Mouse (Mus musculus): ENCODE measurements around the gene Cntnap2. TPM values are rescaled to one million over a fixed set of nuclear protein-coding genes. Genes with fewer than 3 reads are reported as not detected.

Gene Cntnap2
- polyA plus RNA-seq, 1 experiment from 2014 or later = 0.79 TPM

GRCm38 (mm10) chr6:47315454-47315853, 2256.3 kb downstream of the Cntnap2 start:
- no peaks in the 10 kb centered on the region for H3K9me3 ChIP-seq (replicated peaks; ENCODE audit: control insufficient read depth, low read length)
- ATAC-seq (replicated peaks; ENCODE audit: insufficient number of reproducible peaks, low FRiP score, low TSS enrichment) = no peak
- no peaks in the 10 kb centered on the region for H3K27me3 ChIP-seq (ENCODE audit: control insufficient read depth, insufficient read depth, low read length)
- no peak overlapping the region for H3K27ac ChIP-seq (ENCODE audit: low read depth, low read length)
- no peak overlapping the region for H3K9ac ChIP-seq (ENCODE audit: low read depth, low read length)
- H3K4me2 ChIP-seq = no peak overlapping the region
- H3K4me1 ChIP-seq (ENCODE audit: control insufficient read depth, insufficient read depth, low read length) = 0 out of 2 replicates have a peak, but pooled peaks cover 5% of the 10 kb centered on the region
- 70% methylated on average over 2 of the region's 2 CpGs for WGBS (ENCODE audit: insufficient replicate concordance)
- H3K4me3 ChIP-seq (ENCODE audit: low read depth, low read length) = no peak overlapping the region
- H3K36me3 ChIP-seq (ENCODE audit: control insufficient read depth, insufficient read depth, low read length) = no peaks in the 10 kb centered on the region

- no peak for ATAC-seq (replicated peaks; ENCODE audit: insufficient number of reproducible peaks, low FRiP score, low TSS enrichment)
- H3K36me3 ChIP-seq (ENCODE audit: control insufficient read depth, insufficient read depth, low read length) = no peaks in the 10 kb centered on the region
These were observed 2258.1 kb downstream of the Cntnap2 start for GRCm38 (mm10) chr6:47317253-47317652.

DNA sequence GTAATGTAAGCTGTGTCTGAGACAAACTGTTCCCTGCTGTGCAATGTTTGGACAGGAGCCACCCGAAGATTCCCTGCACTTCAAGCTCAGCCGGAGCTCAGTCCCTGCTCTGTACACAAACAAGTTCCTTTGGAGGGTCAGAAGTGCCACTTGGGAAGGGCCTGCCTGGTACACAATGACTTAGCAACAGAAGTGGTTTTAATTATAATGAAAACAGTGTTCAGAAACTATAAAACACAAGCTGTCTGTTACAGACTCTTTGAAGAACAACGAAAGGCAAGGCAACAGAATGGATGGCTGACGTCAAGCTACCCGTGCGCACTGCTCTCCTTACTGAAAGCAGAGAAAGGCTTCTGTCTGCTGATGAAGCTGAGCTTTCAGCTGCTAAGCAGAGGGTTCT, 2259.5 kb downstream of the Cntnap2 start:
- no peaks in the 10 kb centered on the region for H3K36me3 ChIP-seq (ENCODE audit: control insufficient read depth, insufficient read depth, low read length)
- H3K27ac ChIP-seq (ENCODE audit: low read depth, low read length) = no peak overlapping the region; the same call in 1 of the 2 replicates
- H3K27me3 ChIP-seq (ENCODE audit: control insufficient read depth, insufficient read depth, low read length) = no peaks in the 10 kb centered on the region
- H3K9me3 ChIP-seq (replicated peaks; ENCODE audit: control insufficient read depth, low read length) = no peaks in the 10 kb centered on the region
- no peak overlapping the region for H3K4me3 ChIP-seq (ENCODE audit: low read depth, low read length)
- 0 out of 2 replicates have a peak overlapping the region, but pooled peaks have one; percentile 2 for H3K4me2 ChIP-seq
- no peak overlapping the region for H3K9ac ChIP-seq (ENCODE audit: low read depth, low read length)
- ATAC-seq (replicated peaks; ENCODE audit: insufficient number of reproducible peaks, low FRiP score, low TSS enrichment) = no peak
- H3K4me1 ChIP-seq (ENCODE audit: control insufficient read depth, insufficient read depth, low read length) = 0 out of 2 replicates have a peak, but pooled peaks cover 5% of the 10 kb centered on the region
- 20% methylated on average over 6 of the region's 6 CpGs for WGBS (ENCODE audit: insufficient replicate concordance)

More at GRCm38 (mm10) chr6:47317253-47317652, 2258.1 kb downstream of the Cntnap2 start:
- no peaks in the 10 kb centered on the region for H3K9me3 ChIP-seq (replicated peaks; ENCODE audit: control insufficient read depth, low read length)
- 0 out of 2 replicates have a peak, but pooled peaks cover 5% of the 10 kb centered on the region for H3K4me1 ChIP-seq (ENCODE audit: control insufficient read depth, insufficient read depth, low read length)
- H3K27me3 ChIP-seq (ENCODE audit: control insufficient read depth, insufficient read depth, low read length) = no peaks in the 10 kb centered on the region
- H3K9ac ChIP-seq (ENCODE audit: low read depth, low read length) = no peak overlapping the region
- H3K4me3 ChIP-seq (ENCODE audit: low read depth, low read length) = no peak overlapping the region
- H3K27ac ChIP-seq (ENCODE audit: low read depth, low read length) = no peak overlapping the region
- H3K4me2 ChIP-seq = no peak overlapping the region

GRCm38 (mm10) chr6:47319309-47319983, 2260.3 kb downstream of the Cntnap2 start:
- Histone ChIP-seq H3K27ac (ENCODE audit: low read depth, low read length) (peak overlapping the region; percentile 7; the same call in 1 of the 2 replicates), H3K4me2 (no peak overlapping the region), H3K4me1 (ENCODE audit: control insufficient read depth, insufficient read depth, low read length) (0 out of 2 replicates have a peak, but pooled peaks cover 5% of the 10 kb centered on the region), H3K4me3 (ENCODE audit: low read depth, low read length) (no peak overlapping the region), H3K9me3 (replicated peaks; ENCODE audit: control insufficient read depth, low read length) (no peaks in the 10 kb centered on the region), H3K36me3 (ENCODE audit: control insufficient read depth, insufficient read depth, low read length) (no peaks in the 10 kb centered on the region), H3K27me3 (ENCODE audit: control insufficient read depth, insufficient read depth, low read length) (no peaks in the 10 kb centered on the region), H3K9ac (ENCODE audit: low read depth, low read length) (no peak overlapping the region)
- no peak for ATAC-seq (replicated peaks; ENCODE audit: insufficient number of reproducible peaks, low FRiP score, low TSS enrichment)
- 16% methylated on average over 5 of the region's 5 CpGs for WGBS (ENCODE audit: insufficient replicate concordance)

GRCm38 (mm10) chr6:47323169-47323835, 2264.1 kb downstream of the Cntnap2 start:
- Histone ChIP-seq H3K27me3 (ENCODE audit: control insufficient read depth, insufficient read depth, low read length) (no peaks in the 10 kb centered on the region), H3K9ac (ENCODE audit: low read depth, low read length) (no peak overlapping the region), H3K36me3 (ENCODE audit: control insufficient read depth, insufficient read depth, low read length) (no peaks in the 10 kb centered on the region), H3K27ac (ENCODE audit: low read depth, low read length) (no peak overlapping the region), H3K4me3 (ENCODE audit: low read depth, low read length) (no peak overlapping the region), H3K4me2 (no peak overlapping the region), H3K4me1 (ENCODE audit: control insufficient read depth, insufficient read depth, low read length) (0 out of 2 replicates have a peak, but pooled peaks cover 3% of the 10 kb centered on the region), H3K9me3 (replicated peaks; ENCODE audit: control insufficient read depth, low read length) (no peaks in the 10 kb centered on the region)
- 39% methylated on average over 5 of the region's 5 CpGs for whole genome bisulfite sequencing (ENCODE audit: insufficient replicate concordance)
- no peak for ATAC-seq (replicated peaks; ENCODE audit: insufficient number of reproducible peaks, low FRiP score, low TSS enrichment)

- no peaks in the 10 kb centered on the region for H3K9me3 ChIP-seq (replicated peaks; ENCODE audit: control insufficient read depth, low read length)
These were observed 2264.7 kb downstream of the Cntnap2 start for GRCm38 (mm10) chr6:47323886-47324285.

GRCm38 (mm10) chr6:47328281-47328680, 2269.1 kb downstream of the Cntnap2 start:
- no peak overlapping the region for H3K4me2 ChIP-seq
- H3K4me3 ChIP-seq (ENCODE audit: low read depth, low read length) = no peak overlapping the region
- no peaks in the 10 kb centered on the region for H3K36me3 ChIP-seq (ENCODE audit: control insufficient read depth, insufficient read depth, low read length)
- H3K4me1 ChIP-seq (ENCODE audit: control insufficient read depth, insufficient read depth, low read length) = peaks cover 7% of the 10 kb centered on the region
- H3K27me3 ChIP-seq (ENCODE audit: control insufficient read depth, insufficient read depth, low read length) = no peaks in the 10 kb centered on the region
- H3K27ac ChIP-seq (ENCODE audit: low read depth, low read length) = no peak overlapping the region
- H3K9ac ChIP-seq (ENCODE audit: low read depth, low read length) = no peak overlapping the region
- 70% methylated on average over 3 of the region's 3 CpGs for WGBS (ENCODE audit: insufficient replicate concordance)
- ATAC-seq (replicated peaks; ENCODE audit: insufficient number of reproducible peaks, low FRiP score, low TSS enrichment) = no peak
- no peaks in the 10 kb centered on the region for H3K9me3 ChIP-seq (replicated peaks; ENCODE audit: control insufficient read depth, low read length)

More at GRCm38 (mm10) chr6:47323886-47324285, 2264.7 kb downstream of the Cntnap2 start:
- no peak overlapping the region for H3K4me3 ChIP-seq (ENCODE audit: low read depth, low read length)
- H3K27me3 ChIP-seq (ENCODE audit: control insufficient read depth, insufficient read depth, low read length) = no peaks in the 10 kb centered on the region
- 62% methylated on average over 5 of the region's 5 CpGs for WGBS (ENCODE audit: insufficient replicate concordance)
- H3K4me2 ChIP-seq = no peak overlapping the region
- no peak overlapping the region for H3K27ac ChIP-seq (ENCODE audit: low read depth, low read length)
- H3K9ac ChIP-seq (ENCODE audit: low read depth, low read length) = no peak overlapping the region
- 0 out of 2 replicates have a peak, but pooled peaks cover 3% of the 10 kb centered on the region for H3K4me1 ChIP-seq (ENCODE audit: control insufficient read depth, insufficient read depth, low read length)
- ATAC-seq (replicated peaks; ENCODE audit: insufficient number of reproducible peaks, low FRiP score, low TSS enrichment) = no peak
- no peaks in the 10 kb centered on the region for H3K36me3 ChIP-seq (ENCODE audit: control insufficient read depth, insufficient read depth, low read length)

- 8% methylated on average over 4 of the region's 4 CpGs for WGBS (ENCODE audit: insufficient replicate concordance)
- Histone ChIP-seq H3K27me3 (ENCODE audit: control insufficient read depth, insufficient read depth, low read length) (no peaks in the 10 kb centered on the region), H3K27ac (ENCODE audit: low read depth, low read length) (no peak overlapping the region), H3K4me1 (ENCODE audit: control insufficient read depth, insufficient read depth, low read length) (peaks cover 7% of the 10 kb centered on the region), H3K4me2 (no peak overlapping the region), H3K9me3 (replicated peaks; ENCODE audit: control insufficient read depth, low read length) (no peaks in the 10 kb centered on the region), H3K36me3 (ENCODE audit: control insufficient read depth, insufficient read depth, low read length) (no peaks in the 10 kb centered on the region), H3K4me3 (ENCODE audit: low read depth, low read length) (no peak overlapping the region), H3K9ac (ENCODE audit: low read depth, low read length) (no peak overlapping the region)
- ATAC-seq (replicated peaks; ENCODE audit: insufficient number of reproducible peaks, low FRiP score, low TSS enrichment) = no peak
These were observed 2270.1 kb downstream of the Cntnap2 start for GRCm38 (mm10) chr6:47329212-47329611.

Measured in heart, embryonic 11.5 days (tissue).